Mouse (Mus musculus) forebrain, embryonic 15.5 days (tissue): ENCODE measurements around the gene Zfp454. TPM values are rescaled to one million over a fixed set of nuclear protein-coding genes. Genes with fewer than 3 reads are reported as not detected.

Experiments used
- ATAC-seq: fragments of 200-750 bp; cut with Nextera tagmentation; replicated peaks from 2 replicates; pipeline ENCODE4 v1.8.0; 2017; ENCODE audit warnings: mild to moderate bottlenecking, moderate TSS enrichment, moderate library complexity
- H3K27ac ChIP-seq: fragments of 300-500 bp; sonication (generic); replicated peaks from 2 replicates; pipeline ENCODE4 v1.5.1; 2015; ENCODE audit warnings: mild to moderate bottlenecking, inconsistent platforms
- H3K27me3 ChIP-seq: fragments of 300-500 bp; sonication (generic); 2 replicates; pipeline ENCODE4 v1.6.1; 2015; ENCODE audit warnings: inconsistent platforms
- H3K36me3 ChIP-seq: fragments of 300-500 bp; sonication (generic); 2 replicates; pipeline ENCODE4 v1.6.1; 2015; ENCODE audit warnings: mild to moderate bottlenecking, inconsistent platforms
- H3K4me1 ChIP-seq: fragments of 300-500 bp; sonication (generic); 2 replicates; pipeline ENCODE4 v1.6.1; 2015; ENCODE audit warnings: inconsistent platforms
- H3K4me2 ChIP-seq: fragments of 300-500 bp; sonication (generic); replicated peaks from 2 replicates; pipeline ENCODE4 v1.6.1; 2015; ENCODE audit warnings: mild to moderate bottlenecking, inconsistent platforms
- H3K4me3 ChIP-seq: fragments of 300-500 bp; sonication (generic); 2 replicates; pipeline ENCODE4 v1.5.1; 2015; ENCODE audit warnings: mild to moderate bottlenecking, inconsistent platforms
- H3K9ac ChIP-seq: fragments of 300-500 bp; sonication (generic); replicated peaks from 2 replicates; pipeline ENCODE4 v1.6.1; 2015; ENCODE audit warnings: mild to moderate bottlenecking, inconsistent platforms
- H3K9me3 ChIP-seq: fragments of 300-500 bp; sonication (generic); 2 replicates; pipeline ENCODE4 v1.6.1; 2016; ENCODE audit warnings: inconsistent platforms
- WGBS: fragments of 180-500 bp; shearing (Covaris S2); methylation state at CpG from one replicate; pipeline ENCODE4 v1.1.7; 2015; ENCODE audit warnings: mixed read lengths; 5-methylcytosine and 5-hydroxymethylcytosine counted together
- polyA plus RNA-seq: library from polyadenylated mRNA; unstranded; fragments of >200 nt; fragmentation: Nextera tagmentation; extraction: Ambion mirVana; gene quantifications from 2 replicates; pipeline ENCODE4 v1.2.1, GENCODE M21; 2015

Zfp454 gene
- polyA plus RNA-seq, 1 experiment from 2014 or later = 15.5 TPM

DNA sequence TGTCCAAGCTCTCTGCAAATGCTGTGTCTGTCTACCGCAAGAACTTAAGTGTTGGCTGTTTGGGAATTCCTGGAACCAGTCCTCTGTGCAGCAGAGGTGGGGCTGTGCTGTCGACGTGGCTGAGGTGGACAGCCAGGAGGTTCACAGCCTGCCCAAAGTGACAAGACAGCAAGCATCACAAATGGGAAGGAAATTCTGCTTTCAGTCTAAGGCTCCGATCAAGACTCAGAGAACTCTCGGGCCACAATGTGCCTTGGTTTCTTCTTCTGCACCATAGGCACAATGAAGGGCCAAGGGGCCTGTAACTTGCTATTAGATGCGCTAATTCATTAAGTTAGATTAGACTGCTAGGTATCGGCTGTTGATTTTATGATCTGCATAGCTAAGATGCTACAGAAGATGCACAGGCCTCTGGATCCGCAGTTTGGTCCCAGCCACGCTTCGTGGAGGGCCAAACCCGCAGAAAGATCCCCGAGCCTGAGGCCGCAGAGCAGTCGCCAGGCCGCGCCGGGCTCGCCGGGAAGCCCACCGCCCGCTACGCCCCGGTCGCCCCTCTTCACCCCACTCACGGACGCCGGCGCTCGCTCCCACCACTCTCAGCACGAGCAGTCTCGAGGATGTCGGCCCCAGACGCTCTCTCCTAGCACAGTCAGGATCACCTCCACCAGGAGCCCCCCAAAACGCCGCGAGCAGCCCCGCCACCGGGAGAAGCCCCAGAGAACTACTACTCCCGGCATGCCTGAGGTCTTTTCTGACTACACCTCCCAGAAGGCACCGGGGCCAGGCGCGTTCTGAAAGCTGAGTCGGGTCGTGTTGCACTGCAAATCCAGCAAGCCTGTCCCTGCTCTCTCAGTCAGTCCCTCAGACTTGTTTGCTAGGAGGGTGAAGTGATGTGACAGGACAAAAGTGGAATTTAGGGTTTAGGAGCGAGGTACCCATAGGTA lies 60.2 kb downstream of the Zfp454 start, which contains the start of gene Zfp354c:
Gene Zfp354c, minus strand, starts transcription at position 715 of the 944 bp plus-strand sequence.
- under 1% methylated on average over 45 of the region's 45 CpGs for WGBS
- peak within 1 kb of the TSS; percentile 77 for H3K27ac ChIP-seq

DNA sequence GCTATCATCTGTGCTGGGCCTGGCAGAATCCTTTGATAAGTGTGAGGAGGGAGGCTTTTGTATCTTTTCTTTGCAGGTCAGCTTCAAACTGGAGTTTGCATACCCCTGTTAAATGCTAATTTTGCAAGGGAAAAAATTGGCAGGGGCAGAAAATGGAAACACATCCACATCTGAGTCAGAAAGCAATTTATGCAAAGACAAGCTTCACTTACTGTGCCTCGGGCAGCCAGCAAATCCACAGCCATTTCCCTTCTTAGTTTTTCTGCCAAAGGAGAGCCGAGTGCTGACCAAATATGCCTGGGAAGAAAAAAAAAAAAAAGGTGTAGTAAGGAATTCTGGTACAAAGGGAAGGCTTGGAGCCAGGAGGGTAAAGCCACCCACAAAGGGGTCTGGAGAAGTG lies 61.2 kb downstream of the Zfp454 start:
- Histone ChIP-seq H3K27me3 (no peaks in the 10 kb centered on the region), H3K36me3 (peaks cover 44% of the 10 kb centered on the region), H3K4me3 (peak overlapping the region; percentile 87), H3K27ac (no peak overlapping the region), H3K4me1 (peaks cover 18% of the 10 kb centered on the region), H3K4me2 (peak overlapping the region; percentile 58), H3K9me3 (no peaks in the 10 kb centered on the region), H3K9ac (peak overlapping the region; percentile 86)
- WGBS = 29% methylated on average over 2 of the region's 2 CpGs
- ATAC-seq = no peak

More for the DNA sequence above, 60.2 kb downstream of the Zfp454 start, which contains the start of gene Zfp354c:
- Histone ChIP-seq H3K4me3 (peak within 1 kb of the TSS; percentile 87), H3K4me2 (peak within 1 kb of the TSS; percentile 58), H3K27me3 (no peaks in the 10 kb centered on the region), H3K9me3 (no peaks in the 10 kb centered on the region), H3K9ac (peak within 1 kb of the TSS; percentile 86), H3K36me3 (peaks cover 33% of the 10 kb centered on the region), H3K4me1 (peaks cover 18% of the 10 kb centered on the region)
- ATAC-seq = peak; percentile 98

Other genes starting within 250 kb of the Zfp454 start
- 62.6 and 65.0 TPM in 2 replicates for gene Zfp354c, start 59.9 kb downstream of the Zfp454 start, polyA plus RNA-seq
- gene Zfp879, start 46.1 kb downstream of the Zfp454 start, polyA plus RNA-seq = 2.1 and 2.5 TPM in 2 replicates
- gene Grm6, start 37.0 kb downstream of the Zfp454 start, polyA plus RNA-seq = not detected in 2 replicates
- gene Zfp2, start 28.5 kb upstream of the Zfp454 start, polyA plus RNA-seq = 49.4 and 53.6 TPM in 2 replicates
- 3.6 and 3.7 TPM in 2 replicates for gene Zfp354b, start 44.0 kb upstream of the Zfp454 start, polyA plus RNA-seq
- gene 4933414I15Rik, start 56.1 kb upstream of the Zfp454 start, polyA plus RNA-seq = not detected in 2 replicates
- gene Prop1, start 66.1 kb upstream of the Zfp454 start, polyA plus RNA-seq = not detected in 2 replicates
- gene Olfr1378, start 78.9 kb upstream of the Zfp454 start, polyA plus RNA-seq = not detected in 2 replicates
- gene Olfr1377, start 94.3 kb upstream of the Zfp454 start, polyA plus RNA-seq = not detected in 2 replicates
- not detected in 2 replicates for gene Olfr51, start 115.9 kb upstream of the Zfp454 start, polyA plus RNA-seq
- not detected in 2 replicates for gene Olfr54, start 126.6 kb upstream of the Zfp454 start, polyA plus RNA-seq
- not detected in 2 replicates for gene Olfr1375, start 160.5 kb upstream of the Zfp454 start, polyA plus RNA-seq
- 12.3 and 12.5 TPM in 2 replicates for gene Zfp354a, start 171.6 kb upstream of the Zfp454 start, polyA plus RNA-seq